Mouse (Mus musculus) limb, embryonic 11.5 days (tissue): ENCODE measurements around the gene Ptges. TPM values are rescaled to one million over a fixed set of nuclear protein-coding genes. Genes with fewer than 3 reads are reported as not detected.
A peak's percentile ranks its signal among the peaks of the same experiment; 100 is the strongest.

Experiments
- ATAC-seq: fragments of 200-750 bp; cut with Nextera tagmentation; 2 replicates; pipeline ENCODE4 v1.8.0; 2017; ENCODE audit warnings: low read depth; ENCODE audit not compliant: insufficient number of reproducible peaks, low FRiP score, low TSS enrichment
- DNase-seq: peaks from one replicate; pipeline ENCODE4 v3.0.0-alpha.2; 2015; ENCODE audit warnings: low spot score
- H3K27ac ChIP-seq: fragments of 300-500 bp; sonication (generic); replicated peaks from 2 replicates; pipeline ENCODE4 v1.5.1; 2014; ENCODE audit warnings: low read depth, mild to moderate bottlenecking, low read length
- H3K27me3 ChIP-seq: fragments of 300-500 bp; sonication (generic); 2 replicates; pipeline ENCODE4 v1.6.1; 2014; ENCODE audit warnings: mild to moderate bottlenecking, low read length, mixed read lengths; ENCODE audit not compliant: control insufficient read depth, insufficient read depth
- H3K36me3 ChIP-seq: fragments of 300-500 bp; sonication (generic); 2 replicates; pipeline ENCODE4 v1.6.1; 2014; ENCODE audit warnings: mild to moderate bottlenecking, low read length, moderate library complexity, mixed read lengths; ENCODE audit not compliant: control insufficient read depth, insufficient read depth
- H3K4me1 ChIP-seq: fragments of 300-500 bp; sonication (generic); 2 replicates; pipeline ENCODE4 v1.6.1; 2014; ENCODE audit warnings: low read length, mixed read lengths; ENCODE audit not compliant: control insufficient read depth, insufficient read depth
- H3K4me2 ChIP-seq: fragments of 300-500 bp; sonication (generic); 2 replicates; pipeline ENCODE4 v1.6.1; 2014; ENCODE audit warnings: low read depth, mild to moderate bottlenecking, moderate library complexity; ENCODE audit not compliant: severe bottlenecking
- H3K4me3 ChIP-seq: fragments of 300-500 bp; sonication (generic); 2 replicates; pipeline ENCODE4 v1.5.1; 2014; ENCODE audit warnings: low read depth, low read length
- H3K9ac ChIP-seq: fragments of 300-500 bp; sonication (generic); 2 replicates; pipeline ENCODE4 v1.6.1; 2014; ENCODE audit warnings: mild to moderate bottlenecking, low read length
- H3K9me3 ChIP-seq: fragments of 300-500 bp; sonication (generic); 2 replicates; pipeline ENCODE4 v1.6.1; 2016; ENCODE audit warnings: low read length; ENCODE audit not compliant: control insufficient read depth
- WGBS: fragments of 180-500 bp; shearing (Covaris S2); extraction: QIAGEN DNeasy Blood & Tissue Kit; methylation state at CpG from one replicate; pipeline ENCODE4 v1.1.7; 2014; 5-methylcytosine and 5-hydroxymethylcytosine counted together
- polyA plus RNA-seq: library from polyadenylated mRNA; unstranded; fragments of >200 nt; fragmentation: Nextera tagmentation; extraction: Ambion mirVana; gene quantifications from 2 replicates; pipeline ENCODE4 v1.2.1, GENCODE M21; 2014

Gene Ptges
- polyA plus RNA-seq, 1 experiment from 2014 or later, result 10.3 TPM

DNA sequence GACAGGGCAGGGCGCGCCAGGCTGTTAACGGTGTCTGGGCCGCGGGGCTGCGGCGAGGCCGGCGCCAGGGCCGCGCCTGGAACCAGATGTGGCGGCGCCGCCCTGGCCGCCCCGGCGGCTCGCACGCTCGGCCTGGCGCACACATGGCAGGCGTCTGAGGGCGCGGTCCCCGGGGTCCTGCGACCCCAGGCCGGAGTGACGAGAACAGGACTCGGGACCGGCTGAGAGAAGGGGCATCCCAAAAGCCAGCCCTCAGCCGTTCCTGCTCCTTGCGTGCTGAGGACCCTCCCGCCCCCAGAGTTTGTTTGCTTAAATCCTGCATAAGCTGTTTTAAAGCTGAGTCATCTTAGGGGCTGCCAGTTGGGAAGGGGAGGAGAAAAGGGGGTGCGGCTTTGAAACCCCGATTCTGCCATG lies 64.7 kb downstream of the Ptges start:
- H3K4me2 ChIP-seq, result peak overlapping the region; percentile 49
- peak; percentile 70 for DNase-seq
- ATAC-seq, result peak; percentile 49
- H3K36me3 ChIP-seq, result peaks cover 2% of the 10 kb centered on the region; the same call in 1 of the 2 replicates
- peak overlapping the region; percentile 57 for H3K9ac ChIP-seq
- H3K4me3 ChIP-seq, result peak overlapping the region; percentile 15
- peak overlapping the region; percentile 93 for H3K27ac ChIP-seq
- H3K4me1 ChIP-seq, result peaks cover 47% of the 10 kb centered on the region
- no peaks in the 10 kb centered on the region for H3K27me3 ChIP-seq
- no peaks in the 10 kb centered on the region for H3K9me3 ChIP-seq
- WGBS, result 1% methylated on average over 32 of the region's 35 CpGs

DNA sequence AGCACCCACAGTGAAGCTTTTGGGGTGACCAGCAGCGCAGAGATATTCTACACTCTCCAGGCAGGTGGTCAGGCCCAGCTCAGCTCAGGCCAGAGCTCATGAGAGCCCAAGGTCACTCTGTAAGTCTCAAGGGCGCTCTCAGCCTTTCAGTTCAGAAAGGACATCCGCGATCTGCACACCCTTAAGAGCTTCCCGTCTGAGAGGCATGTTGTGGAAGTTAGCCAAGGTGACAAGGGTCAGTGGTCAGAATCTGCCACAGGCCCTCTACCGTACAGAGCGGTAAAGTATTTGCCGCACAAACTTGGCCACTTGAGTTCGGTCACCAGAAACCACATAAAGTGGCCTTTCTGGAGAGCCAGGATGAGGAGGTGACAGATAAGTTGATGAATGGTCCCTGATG lies 66.1 kb downstream of the Ptges start:
- H3K9ac ChIP-seq, result 0 out of 2 replicates have a peak overlapping the region, but pooled peaks have one; percentile 7
- H3K9me3 ChIP-seq, result no peaks in the 10 kb centered on the region
- no peaks in the 10 kb centered on the region for H3K27me3 ChIP-seq
- no peaks in the 10 kb centered on the region for H3K36me3 ChIP-seq
- ATAC-seq, result no peak
- H3K4me3 ChIP-seq, result no peak overlapping the region
- no peak for DNase-seq
- H3K4me1 ChIP-seq, result peaks cover 51% of the 10 kb centered on the region
- H3K4me2 ChIP-seq, result no peak overlapping the region
- 41% methylated on average over 9 of the region's 9 CpGs for WGBS
- peak overlapping the region; percentile 93; the same call in 1 of the 2 replicates for H3K27ac ChIP-seq

DNA sequence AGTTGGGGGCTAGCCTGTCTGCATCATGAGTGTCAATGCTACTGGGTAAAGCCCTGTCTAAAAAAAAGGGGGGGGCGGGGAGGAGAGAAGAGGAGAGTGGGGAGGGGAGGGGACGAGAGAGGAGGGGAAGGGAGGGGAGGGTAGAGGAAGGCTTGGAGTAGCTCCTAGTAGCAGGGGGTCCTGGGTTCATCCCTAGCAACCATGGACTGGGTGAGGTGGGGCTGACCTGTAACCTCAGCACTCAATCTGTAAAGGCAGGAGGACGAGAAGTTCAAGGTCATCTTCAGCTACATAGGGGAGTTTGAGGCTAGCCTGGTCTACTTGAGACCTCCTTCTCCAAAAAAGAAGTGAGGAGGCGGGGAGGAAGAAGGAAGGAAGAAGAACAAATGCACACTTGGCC lies 67.6 kb downstream of the Ptges start:
- Histone ChIP-seq H3K27ac (0 out of 2 replicates have a peak overlapping the region, but pooled peaks have one; percentile 8), H3K9ac (no peak overlapping the region), H3K9me3 (no peaks in the 10 kb centered on the region), H3K36me3 (no peaks in the 10 kb centered on the region), H3K4me3 (no peak overlapping the region), H3K27me3 (no peaks in the 10 kb centered on the region), H3K4me1 (peaks cover 65% of the 10 kb centered on the region), H3K4me2 (no peak overlapping the region)
- no peak for ATAC-seq
- WGBS, result 80% methylated on average over 4 of the region's 4 CpGs
- DNase-seq, result no peak

DNA sequence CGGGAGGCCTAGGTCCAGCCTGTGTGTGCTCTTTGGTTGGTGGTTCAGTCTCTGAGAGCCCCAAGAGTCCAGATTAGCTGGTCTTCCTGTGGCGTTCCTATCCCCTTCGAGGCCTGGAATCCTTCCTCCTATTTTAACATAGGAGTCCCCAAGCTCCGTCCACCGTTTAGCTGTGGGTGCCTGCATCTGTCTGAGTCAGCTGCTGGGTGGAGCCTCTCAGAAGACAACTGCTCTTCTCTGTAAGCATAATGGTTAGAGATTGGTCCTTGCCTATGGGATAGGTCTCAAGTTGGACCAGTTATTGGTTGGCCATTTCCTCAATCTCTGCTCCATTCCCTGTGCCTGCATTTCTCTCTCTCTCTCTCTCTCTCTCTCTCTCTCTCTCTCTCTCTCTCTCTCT lies 69.9 kb downstream of the Ptges start:
- 0 out of 2 replicates have a peak overlapping the region, but pooled peaks have one; percentile 26 for H3K27ac ChIP-seq
- peaks cover 62% of the 10 kb centered on the region for H3K4me1 ChIP-seq
- peak overlapping the region; percentile 37; the same call in 1 of the 2 replicates for H3K9ac ChIP-seq

DNA sequence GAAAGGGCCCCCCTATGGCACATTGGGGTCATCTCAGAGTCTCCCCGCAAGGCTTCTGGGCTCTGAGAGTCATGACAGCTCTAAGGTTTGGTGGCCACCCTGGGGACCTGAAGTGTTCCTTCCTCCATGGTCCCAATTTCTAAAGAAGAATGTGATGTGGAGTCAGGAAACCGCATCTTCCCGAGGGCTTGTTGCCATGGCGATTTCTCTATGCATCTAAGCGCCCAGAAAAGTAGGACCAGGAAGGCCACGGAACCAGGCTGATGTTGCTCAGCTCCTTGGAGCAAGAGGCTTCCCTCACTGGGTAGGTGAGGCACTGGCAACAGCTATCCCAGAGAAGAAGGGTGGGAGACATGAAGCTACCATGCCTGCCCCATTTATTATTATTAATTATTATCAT lies 72.6 kb downstream of the Ptges start:
- no peak for DNase-seq
- Histone ChIP-seq H3K27ac (no peak overlapping the region), H3K4me2 (no peak overlapping the region), H3K4me1 (peaks cover 67% of the 10 kb centered on the region), H3K27me3 (no peaks in the 10 kb centered on the region), H3K36me3 (no peaks in the 10 kb centered on the region), H3K4me3 (no peak overlapping the region), H3K9ac (no peak overlapping the region), H3K9me3 (no peaks in the 10 kb centered on the region)
- no peak for ATAC-seq
- 77% methylated on average over 6 of the region's 6 CpGs for WGBS

More for the DNA sequence above, 69.9 kb downstream of the Ptges start:
- 85% methylated on average over 5 of the region's 5 CpGs for WGBS
- no peak for DNase-seq
- no peak overlapping the region for H3K4me3 ChIP-seq
- no peak overlapping the region for H3K4me2 ChIP-seq
- no peaks in the 10 kb centered on the region for H3K9me3 ChIP-seq
- no peaks in the 10 kb centered on the region for H3K27me3 ChIP-seq
- no peak for ATAC-seq
- H3K36me3 ChIP-seq, result no peaks in the 10 kb centered on the region

DNA sequence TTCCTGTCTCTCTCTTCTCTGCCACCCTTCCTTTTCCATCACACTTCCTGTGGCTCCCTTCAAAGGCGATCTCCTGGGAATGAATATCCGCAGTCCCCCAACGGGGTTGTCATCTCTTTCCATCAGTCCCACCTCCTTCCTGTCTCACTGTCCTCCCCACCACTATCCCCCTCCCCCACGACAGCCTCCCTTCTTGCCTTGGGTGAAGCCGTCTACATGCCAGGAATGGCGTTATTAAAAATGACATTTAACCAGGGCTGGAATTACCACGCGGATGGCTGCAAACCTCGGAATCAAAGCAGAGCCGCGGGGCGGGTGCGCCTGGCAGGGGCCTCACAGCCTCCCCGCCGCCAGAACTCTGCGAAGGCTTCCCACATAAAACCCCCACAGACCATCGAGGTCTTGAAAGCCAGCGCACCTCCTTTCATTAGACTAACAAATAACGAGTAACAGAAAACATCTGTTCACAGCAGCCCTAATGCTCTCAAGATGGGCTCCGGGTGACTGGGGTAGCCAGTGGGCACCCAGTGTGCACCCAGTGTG lies 76.8 kb downstream of the Ptges start:
- ATAC-seq, result 0 out of 2 replicates have a peak, but pooled peaks have one; percentile 32
- Histone ChIP-seq H3K9me3 (no peaks in the 10 kb centered on the region), H3K4me1 (peaks cover 72% of the 10 kb centered on the region), H3K4me2 (peak overlapping the region; percentile 23; the same call in 1 of the 2 replicates), H3K9ac (no peak overlapping the region), H3K4me3 (no peak overlapping the region), H3K36me3 (no peaks in the 10 kb centered on the region), H3K27ac (peak overlapping the region; percentile 88), H3K27me3 (no peaks in the 10 kb centered on the region)
- WGBS, result 12% methylated on average over 20 of the region's 20 CpGs
- DNase-seq, result peak; percentile 83

DNA sequence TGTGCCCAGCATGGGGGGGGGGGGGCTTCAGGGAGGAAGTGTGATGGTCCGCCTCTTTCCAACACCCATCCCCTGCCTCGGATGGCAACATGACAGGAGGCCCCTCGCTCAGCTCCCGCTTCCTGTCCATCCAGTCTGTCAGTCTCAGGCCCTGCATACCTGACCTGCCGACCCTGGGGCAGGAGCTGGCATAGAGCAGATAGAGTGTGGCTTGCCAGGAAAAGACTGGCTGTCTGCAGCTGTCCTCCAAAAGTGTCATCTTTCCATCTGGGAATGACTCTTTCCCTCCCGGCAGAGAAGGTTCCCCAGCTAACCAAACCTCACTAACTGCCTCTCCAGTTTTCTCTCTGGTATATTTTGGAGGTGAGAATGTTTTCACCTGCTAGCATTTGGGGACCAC lies 79.1 kb downstream of the Ptges start:
- Histone ChIP-seq H3K27ac (peak overlapping the region; percentile 88), H3K4me1 (peaks cover 77% of the 10 kb centered on the region), H3K9ac (no peak overlapping the region), H3K9me3 (no peaks in the 10 kb centered on the region), H3K4me3 (no peak overlapping the region), H3K36me3 (no peaks in the 10 kb centered on the region), H3K27me3 (no peaks in the 10 kb centered on the region), H3K4me2 (peak overlapping the region; percentile 22; the same call in 1 of the 2 replicates)
- DNase-seq (no peak), ATAC-seq (no peak)
- WGBS, result 28% methylated on average over 6 of the region's 6 CpGs

DNA sequence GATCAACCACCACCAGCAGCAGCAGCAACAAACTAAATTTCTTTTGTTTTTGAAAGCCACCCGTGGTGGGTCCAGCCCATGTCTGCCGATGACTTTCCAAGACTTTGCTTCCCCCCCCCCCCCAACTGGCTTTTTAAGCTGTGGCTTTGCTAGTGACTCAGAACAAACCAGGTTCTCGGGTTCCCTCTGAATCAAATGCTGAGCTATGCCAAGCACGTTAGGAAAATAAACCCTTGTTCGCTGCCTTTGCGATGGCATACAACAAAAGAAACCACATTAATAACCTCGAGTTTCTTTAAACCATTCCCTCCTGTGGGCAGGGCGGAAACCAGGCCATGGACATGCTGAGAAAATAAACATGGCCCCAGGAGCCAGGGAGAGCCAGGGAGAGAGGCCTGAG lies 81.5 kb downstream of the Ptges start:
- no peak overlapping the region for H3K4me3 ChIP-seq

More for the DNA sequence above, 81.5 kb downstream of the Ptges start:
- Histone ChIP-seq H3K27me3 (no peaks in the 10 kb centered on the region), H3K4me1 (peaks cover 63% of the 10 kb centered on the region), H3K9ac (no peak overlapping the region), H3K9me3 (no peaks in the 10 kb centered on the region), H3K36me3 (no peaks in the 10 kb centered on the region), H3K4me2 (no peak overlapping the region; the same call in 1 of the 2 replicates), H3K27ac (no peak overlapping the region)
- DNase-seq (no peak), ATAC-seq (no peak)
- 66% methylated on average over 8 of the region's 8 CpGs for WGBS
